Mouse (Mus musculus): ENCODE measurements around the gene Ccnc. TPM values are rescaled to one million over a fixed set of nuclear protein-coding genes. Genes with fewer than 3 reads are reported as not detected.

Ccnc gene
- polyA plus RNA-seq (2014; fragmentation: Nextera tagmentation; extraction: Ambion mirVana): 68.5 and 79.5 TPM in 2 replicates

GRCm38 (mm10) chr4:21727615-21728165 is at the start of gene Ccnc:
Gene Ccnc (plus strand): TSS chr4:21727701.
- Histone ChIP-seq H3K36me3 (ENCODE audit: control insufficient read depth, insufficient read depth, low read length) (no peaks in the 10 kb centered on the region), H3K27me3 (ENCODE audit: control insufficient read depth, insufficient read depth, low read length) (no peaks in the 10 kb centered on the region), H3K4me1 (ENCODE audit: control insufficient read depth, insufficient read depth, low read length) (peaks cover 7% of the 10 kb centered on the region), H3K4me2 (ENCODE audit: low read depth) (peak within 1 kb of the TSS; percentile 76), H3K4me3 (ENCODE audit: low read depth, low read length) (peak within 1 kb of the TSS; percentile 89), H3K9ac (ENCODE audit: low read length) (peak within 1 kb of the TSS; percentile 83), H3K9me3 (ENCODE audit: control insufficient read depth, low read length) (no peaks in the 10 kb centered on the region), H3K27ac (ENCODE audit: low read depth, low read length) (peak within 1 kb of the TSS; percentile 63)
- DNase-seq (ENCODE audit: low spot score) (peak; percentile 94), ATAC-seq (ENCODE audit: insufficient read depth, low FRiP score, low TSS enrichment) (peak; percentile 96)
- under 1% methylated on average over 37 of the region's 37 CpGs for WGBS

- Histone ChIP-seq H3K27ac (ENCODE audit: low read depth, low read length) (peak overlapping the region; percentile 47; the same call in 1 of the 2 replicates), H3K9me3 (ENCODE audit: control insufficient read depth, low read length) (no peaks in the 10 kb centered on the region), H3K36me3 (ENCODE audit: control insufficient read depth, insufficient read depth, low read length) (no peaks in the 10 kb centered on the region), H3K4me1 (ENCODE audit: control insufficient read depth, insufficient read depth, low read length) (peaks cover 10% of the 10 kb centered on the region), H3K4me2 (ENCODE audit: low read depth) (peak overlapping the region; percentile 63), H3K4me3 (ENCODE audit: low read depth, low read length) (peak overlapping the region; percentile 39), H3K27me3 (ENCODE audit: control insufficient read depth, insufficient read depth, low read length) (peaks cover 87% of the 10 kb centered on the region), H3K9ac (ENCODE audit: low read length) (peak overlapping the region; percentile 63)
- ATAC-seq (ENCODE audit: insufficient read depth, low FRiP score, low TSS enrichment) (peak; percentile 3; the same call in 1 of the 2 replicates), DNase-seq (ENCODE audit: low spot score) (peak; percentile 63)
- WGBS: 1% methylated on average over 79 of the region's 84 CpGs
Observed at GRCm38 (mm10) chr4:21678101-21678974, 49.2 kb upstream of the Ccnc start.

- WGBS: under 1% methylated on average over 51 of the region's 79 CpGs
- H3K9ac ChIP-seq (ENCODE audit: low read length): peak overlapping the region; percentile 63
- no peaks in the 10 kb centered on the region for H3K36me3 ChIP-seq (ENCODE audit: control insufficient read depth, insufficient read depth, low read length)
- peak; percentile 84 for DNase-seq (ENCODE audit: low spot score)
- H3K27ac ChIP-seq (ENCODE audit: low read depth, low read length): peak overlapping the region; percentile 47
- H3K27me3 ChIP-seq (ENCODE audit: control insufficient read depth, insufficient read depth, low read length): peaks cover 90% of the 10 kb centered on the region
- peak; percentile 78 for ATAC-seq (ENCODE audit: insufficient read depth, low FRiP score, low TSS enrichment)
- peak overlapping the region; percentile 63 for H3K4me2 ChIP-seq (ENCODE audit: low read depth)
- H3K4me3 ChIP-seq (ENCODE audit: low read depth, low read length): peak overlapping the region; percentile 39
- peaks cover 10% of the 10 kb centered on the region for H3K4me1 ChIP-seq (ENCODE audit: control insufficient read depth, insufficient read depth, low read length)
- H3K9me3 ChIP-seq (ENCODE audit: control insufficient read depth, low read length): no peaks in the 10 kb centered on the region
Observed at GRCm38 (mm10) chr4:21678975-21679623, 48.4 kb upstream of the Ccnc start.

GRCm38 (mm10) chr4:21679624-21680480 is 47.6 kb upstream of the Ccnc start:
- Histone ChIP-seq H3K9ac (ENCODE audit: low read length) (peak overlapping the region; percentile 63), H3K4me2 (ENCODE audit: low read depth) (peak overlapping the region; percentile 63), H3K4me3 (ENCODE audit: low read depth, low read length) (peak overlapping the region; percentile 39), H3K27ac (ENCODE audit: low read depth, low read length) (peak overlapping the region; percentile 47), H3K9me3 (ENCODE audit: control insufficient read depth, low read length) (no peaks in the 10 kb centered on the region), H3K36me3 (ENCODE audit: control insufficient read depth, insufficient read depth, low read length) (no peaks in the 10 kb centered on the region), H3K27me3 (ENCODE audit: control insufficient read depth, insufficient read depth, low read length) (peaks cover 90% of the 10 kb centered on the region), H3K4me1 (ENCODE audit: control insufficient read depth, insufficient read depth, low read length) (peaks cover 10% of the 10 kb centered on the region)
- DNase-seq (ENCODE audit: low spot score): peak; percentile 62
- peak; percentile 57 for ATAC-seq (ENCODE audit: insufficient read depth, low FRiP score, low TSS enrichment)
- 2% methylated on average over 42 of the region's 42 CpGs for WGBS

GRCm38 (mm10) chr4:21680971-21681370 is 46.5 kb upstream of the Ccnc start:
- Histone ChIP-seq H3K9me3 (ENCODE audit: control insufficient read depth, low read length) (no peaks in the 10 kb centered on the region), H3K4me1 (ENCODE audit: control insufficient read depth, insufficient read depth, low read length) (peaks cover 10% of the 10 kb centered on the region), H3K27ac (ENCODE audit: low read depth, low read length) (no peak overlapping the region), H3K4me3 (ENCODE audit: low read depth, low read length) (no peak overlapping the region), H3K9ac (ENCODE audit: low read length) (no peak overlapping the region), H3K27me3 (ENCODE audit: control insufficient read depth, insufficient read depth, low read length) (peaks cover 91% of the 10 kb centered on the region), H3K36me3 (ENCODE audit: control insufficient read depth, insufficient read depth, low read length) (no peaks in the 10 kb centered on the region), H3K4me2 (ENCODE audit: low read depth) (peak overlapping the region; percentile 37)
- WGBS: 4% methylated on average over 10 of the region's 10 CpGs
- DNase-seq (ENCODE audit: low spot score) (peak; percentile 40), ATAC-seq (ENCODE audit: insufficient read depth, low FRiP score, low TSS enrichment) (no peak)

- H3K27me3 ChIP-seq (ENCODE audit: control insufficient read depth, insufficient read depth, low read length): peaks cover 90% of the 10 kb centered on the region
- peaks cover 10% of the 10 kb centered on the region for H3K4me1 ChIP-seq (ENCODE audit: control insufficient read depth, insufficient read depth, low read length)
- H3K36me3 ChIP-seq (ENCODE audit: control insufficient read depth, insufficient read depth, low read length): no peaks in the 10 kb centered on the region
- no peak overlapping the region for H3K9ac ChIP-seq (ENCODE audit: low read length)
- H3K9me3 ChIP-seq (ENCODE audit: control insufficient read depth, low read length): no peaks in the 10 kb centered on the region
- peak overlapping the region; percentile 37 for H3K4me2 ChIP-seq (ENCODE audit: low read depth)
- H3K4me3 ChIP-seq (ENCODE audit: low read depth, low read length): peak overlapping the region; percentile 49; the same call in 1 of the 2 replicates
- ATAC-seq (ENCODE audit: insufficient read depth, low FRiP score, low TSS enrichment) (no peak), DNase-seq (ENCODE audit: low spot score) (no peak)
- no peak overlapping the region for H3K27ac ChIP-seq (ENCODE audit: low read depth, low read length)
- WGBS: 12% methylated on average over 10 of the region's 10 CpGs
Observed at GRCm38 (mm10) chr4:21682421-21683150, 44.9 kb upstream of the Ccnc start.

- 1% methylated on average over 14 of the region's 14 CpGs for WGBS
- ATAC-seq (ENCODE audit: insufficient read depth, low FRiP score, low TSS enrichment) (no peak), DNase-seq (ENCODE audit: low spot score) (peak; percentile 48)
- Histone ChIP-seq H3K27me3 (ENCODE audit: control insufficient read depth, insufficient read depth, low read length) (peaks cover 89% of the 10 kb centered on the region), H3K4me3 (ENCODE audit: low read depth, low read length) (peak overlapping the region; percentile 49), H3K36me3 (ENCODE audit: control insufficient read depth, insufficient read depth, low read length) (no peaks in the 10 kb centered on the region), H3K9me3 (ENCODE audit: control insufficient read depth, low read length) (no peaks in the 10 kb centered on the region), H3K9ac (ENCODE audit: low read length) (peak overlapping the region; percentile 61), H3K27ac (ENCODE audit: low read depth, low read length) (no peak overlapping the region), H3K4me1 (ENCODE audit: control insufficient read depth, insufficient read depth, low read length) (peaks cover 5% of the 10 kb centered on the region; the same call in 1 of the 2 replicates), H3K4me2 (ENCODE audit: low read depth) (peak overlapping the region; percentile 37)
Observed at GRCm38 (mm10) chr4:21684341-21684970, 43.0 kb upstream of the Ccnc start.

Data from neural tube, embryonic 11.5 days (tissue).